Mouse (Mus musculus) cerebellum, adult 2 months (tissue): ENCODE results near the gene Pip4k2b.

Source experiments
- CTCF ChIP-seq: fragments of 200-500 bp; IDR thresholded peaks from 2 replicates; pipeline ENCODE4 v1.5.1; 2011; ENCODE audit warnings: low read depth, mild to moderate bottlenecking, control low read depth, low read length, moderate library complexity, borderline replicate concordance; ENCODE audit not compliant: insufficient read depth
- POLR2A ChIP-seq: fragments of 200-500 bp; IDR thresholded peaks from 2 replicates; pipeline ENCODE4 v1.6.1; 2011; ENCODE audit warnings: low read length, control low read depth, borderline replicate concordance; ENCODE audit not compliant: insufficient read depth

- TF ChIP-seq CTCF (no peak), POLR2A (no peak)
Observed at GRCm38 (mm10) chr11:97753277-97753676, 8.8 kb upstream of the Pip4k2b start.
